Mouse (Mus musculus) neural tube, embryonic 15.5 days (tissue): Measurements from ENCODE around the gene Ebpl. TPM values are rescaled to one million over a fixed set of nuclear protein-coding genes. Genes with fewer than 3 reads are reported as not detected.
A peak's percentile ranks its signal among the peaks of the same experiment; 100 is the strongest.

Source experiments
- ATAC-seq: fragments of 200-750 bp; cut with Nextera tagmentation; 2 replicates; pipeline ENCODE4 v1.8.0; 2017; ENCODE audit warnings: mild to moderate bottlenecking, moderate TSS enrichment, moderate library complexity; ENCODE audit not compliant: low FRiP score
- H3K27ac ChIP-seq: fragments of 300-500 bp; sonication (generic); replicated peaks from 2 replicates; pipeline ENCODE4 v1.5.1; 2015; ENCODE audit warnings: mild to moderate bottlenecking, inconsistent platforms
- H3K27me3 ChIP-seq: fragments of 300-500 bp; sonication (generic); replicated peaks from 2 replicates; pipeline ENCODE4 v1.6.1; 2015; ENCODE audit warnings: inconsistent platforms
- H3K36me3 ChIP-seq: fragments of 300-500 bp; sonication (generic); 2 replicates; pipeline ENCODE4 v1.6.1; 2015; ENCODE audit warnings: inconsistent platforms
- H3K4me1 ChIP-seq: fragments of 300-500 bp; sonication (generic); 2 replicates; pipeline ENCODE4 v1.6.1; 2015; ENCODE audit warnings: inconsistent platforms
- H3K4me2 ChIP-seq: fragments of 300-500 bp; sonication (generic); 2 replicates; pipeline ENCODE4 v1.6.1; 2015; ENCODE audit warnings: inconsistent platforms, mild to moderate bottlenecking, moderate library complexity
- H3K4me3 ChIP-seq: fragments of 300-500 bp; sonication (generic); replicated peaks from 2 replicates; pipeline ENCODE4 v1.5.1; 2015; ENCODE audit warnings: mild to moderate bottlenecking, inconsistent platforms
- H3K9ac ChIP-seq: fragments of 300-500 bp; sonication (generic); replicated peaks from 2 replicates; pipeline ENCODE4 v1.6.1; 2015; ENCODE audit warnings: mild to moderate bottlenecking, inconsistent platforms
- H3K9me3 ChIP-seq: fragments of 300-500 bp; sonication (generic); replicated peaks from 2 replicates; pipeline ENCODE4 v1.6.1; 2016; ENCODE audit warnings: inconsistent platforms
- WGBS: fragments of 180-500 bp; shearing (Covaris S2); methylation state at CpG from one replicate; pipeline ENCODE4 v1.1.7; 2015; ENCODE audit warnings: mixed read lengths; 5-methylcytosine and 5-hydroxymethylcytosine counted together
- polyA plus RNA-seq: library from polyadenylated mRNA; unstranded; fragments of >200 nt; fragmentation: Nextera tagmentation; extraction: Ambion mirVana; gene quantifications from 2 replicates; pipeline ENCODE4 v1.2.1, GENCODE M21; 2015

Ebpl gene
- polyA plus RNA-seq = 12.0 and 12.8 TPM in 2 replicates

DNA sequence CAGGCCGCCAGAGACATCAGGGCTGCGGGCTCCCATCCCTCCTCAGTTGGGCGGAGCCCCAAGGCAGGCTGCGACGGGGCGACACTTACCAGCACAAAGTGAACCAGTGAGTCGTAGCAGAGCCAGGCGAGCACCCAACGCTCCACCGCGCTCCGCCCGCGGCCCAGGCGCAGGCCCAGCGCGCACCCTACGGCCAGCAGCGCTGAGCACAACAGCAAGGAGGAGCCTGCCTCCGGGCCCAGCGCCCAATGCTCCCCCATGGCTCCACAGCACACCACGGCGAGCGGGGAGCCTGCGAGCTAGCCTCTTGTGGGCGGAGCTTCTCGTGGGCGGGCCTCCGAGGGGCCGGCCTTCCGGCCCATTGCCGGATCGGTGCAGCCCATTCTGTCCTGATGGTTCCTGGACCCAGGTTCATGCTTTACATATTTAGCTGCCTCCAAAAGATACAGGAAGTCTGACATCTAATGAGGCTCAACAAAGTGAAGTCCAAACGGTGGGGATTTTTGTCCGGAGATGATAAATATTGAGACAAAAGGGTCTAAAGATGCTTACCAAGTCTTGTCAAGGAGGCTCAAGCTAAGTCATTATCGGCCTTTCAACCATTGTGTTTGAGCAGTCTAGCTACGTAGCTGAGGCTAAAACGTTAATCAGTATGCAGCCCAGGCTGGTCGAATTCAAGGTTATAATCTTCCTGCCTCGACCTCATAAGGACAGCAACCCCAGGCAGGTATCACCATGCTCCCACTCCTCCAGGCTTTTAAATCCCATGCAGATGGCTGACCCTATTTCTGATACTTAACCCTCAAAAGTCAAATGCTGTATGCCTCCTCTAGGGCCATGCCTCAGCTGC, at the start of gene Ebpl:
Gene Ebpl, minus strand, starts transcription at position 309 of the 850 bp plus-strand sequence.
- Histone ChIP-seq H3K4me2 (peak within 1 kb of the TSS; percentile 69), H3K9me3 (no peaks in the 10 kb centered on the region), H3K27ac (peak within 1 kb of the TSS; percentile 85), H3K4me3 (peak within 1 kb of the TSS; percentile 76), H3K9ac (peak within 1 kb of the TSS; percentile 65), H3K27me3 (no peaks in the 10 kb centered on the region), H3K4me1 (peaks cover 10% of the 10 kb centered on the region), H3K36me3 (peaks cover 2% of the 10 kb centered on the region; the same call in 1 of the 2 replicates)
- 1% methylated on average over 40 of the region's 40 CpGs for WGBS
- ATAC-seq = peak; percentile 95

DNA sequence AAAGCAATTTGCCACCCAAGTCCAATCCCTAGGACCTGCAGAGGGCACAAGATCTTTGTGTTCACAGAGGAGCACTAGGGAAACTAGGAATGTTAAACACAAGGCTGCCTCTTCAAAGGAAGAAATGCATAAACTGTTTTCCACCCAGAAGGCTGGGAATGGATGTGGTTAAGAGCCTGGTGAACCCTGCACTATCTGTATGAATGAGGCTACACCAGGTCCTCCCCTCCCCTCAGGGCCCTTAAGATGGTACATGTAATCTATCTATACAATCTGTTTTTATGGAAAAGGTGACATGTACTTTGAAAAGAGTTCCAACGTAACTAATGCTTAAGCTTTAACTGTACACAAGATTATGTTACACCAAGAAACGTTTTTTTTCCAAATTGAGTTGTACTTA, 49.8 kb upstream of the Ebpl start:
- no peaks in the 10 kb centered on the region for H3K36me3 ChIP-seq
- H3K9me3 ChIP-seq = no peaks in the 10 kb centered on the region
- 80% methylated on average over 2 of the region's 2 CpGs for WGBS
- H3K4me3 ChIP-seq = no peak overlapping the region
- peaks cover 8% of the 10 kb centered on the region for H3K4me1 ChIP-seq
- no peak overlapping the region for H3K4me2 ChIP-seq
- no peak overlapping the region for H3K9ac ChIP-seq
- no peaks in the 10 kb centered on the region for H3K27me3 ChIP-seq
- H3K27ac ChIP-seq = no peak overlapping the region
- ATAC-seq = no peak

DNA sequence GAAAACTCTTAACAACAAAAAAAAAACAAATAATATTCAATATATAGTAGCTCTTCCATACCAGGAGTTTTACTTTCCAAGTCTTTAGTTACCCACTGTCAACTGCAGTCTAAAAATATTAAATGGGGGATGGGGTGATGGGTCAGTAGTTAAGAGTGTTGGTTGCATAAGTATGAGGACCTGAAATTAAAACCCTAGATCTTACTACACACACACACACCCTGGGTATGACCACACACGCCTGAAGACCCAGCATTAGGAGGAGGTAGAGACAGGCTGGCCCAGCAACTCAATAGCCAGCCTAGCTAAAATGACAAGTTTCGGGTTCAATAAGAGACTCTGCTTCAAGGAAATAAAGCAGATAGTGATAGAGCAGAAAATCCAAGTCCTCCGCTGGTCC, 46.8 kb upstream of the Ebpl start:
- WGBS = 94% methylated on average over 3 of the region's 3 CpGs

DNA sequence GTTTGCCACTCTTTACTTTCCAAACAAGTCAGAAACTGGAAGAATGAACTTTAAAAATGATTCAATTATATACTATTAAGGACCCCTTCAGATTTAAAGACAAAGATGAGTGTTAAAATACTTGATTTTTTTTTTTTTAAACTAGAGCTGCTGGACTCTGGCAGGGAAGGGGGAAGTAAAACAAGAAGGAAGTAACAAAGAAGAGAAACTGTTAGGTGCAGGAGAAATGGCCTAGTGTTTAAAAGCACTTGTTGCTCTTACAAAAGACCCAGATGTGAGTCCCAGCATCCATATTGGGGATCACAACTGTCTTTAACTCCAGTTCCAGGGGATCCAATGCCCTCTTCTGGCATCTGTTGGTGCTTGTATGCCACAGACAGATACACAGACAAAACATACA, 45.5 kb upstream of the Ebpl start:
- Histone ChIP-seq H3K4me3 (no peak overlapping the region), H3K9me3 (no peaks in the 10 kb centered on the region), H3K36me3 (peaks cover 7% of the 10 kb centered on the region), H3K9ac (no peak overlapping the region), H3K4me2 (no peak overlapping the region), H3K27me3 (no peaks in the 10 kb centered on the region), H3K27ac (no peak overlapping the region), H3K4me1 (no peaks in the 10 kb centered on the region)
- no peak for ATAC-seq

More for the DNA sequence above, 46.8 kb upstream of the Ebpl start:
- Histone ChIP-seq H3K9ac (no peak overlapping the region), H3K4me2 (no peak overlapping the region), H3K27ac (no peak overlapping the region), H3K9me3 (no peaks in the 10 kb centered on the region), H3K4me3 (no peak overlapping the region), H3K4me1 (no peaks in the 10 kb centered on the region), H3K36me3 (peaks cover 3% of the 10 kb centered on the region), H3K27me3 (no peaks in the 10 kb centered on the region)
- no peak for ATAC-seq

DNA sequence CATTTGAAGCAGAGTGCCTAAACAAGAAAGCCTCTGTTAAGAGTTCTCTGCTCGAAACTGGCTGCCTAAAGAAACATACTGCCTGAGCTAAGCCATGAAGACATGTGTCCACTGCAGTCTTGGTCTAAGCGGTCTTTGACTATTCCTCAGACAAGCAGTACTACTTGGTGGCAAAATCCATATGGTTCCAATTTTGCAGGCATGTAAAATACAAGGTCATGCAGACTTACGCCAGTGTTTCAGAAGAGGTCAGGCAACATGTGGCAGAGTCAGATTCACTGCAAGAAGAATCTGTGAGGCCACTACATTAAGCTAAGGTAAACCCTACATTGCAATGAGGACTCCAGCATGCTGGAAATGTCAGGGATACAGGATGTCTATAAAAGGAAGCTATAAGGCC, 44.7 kb upstream of the Ebpl start:
- peaks cover 11% of the 10 kb centered on the region for H3K36me3 ChIP-seq
- H3K9me3 ChIP-seq = no peaks in the 10 kb centered on the region
- no peaks in the 10 kb centered on the region for H3K27me3 ChIP-seq
- H3K9ac ChIP-seq = no peak overlapping the region
- 94% methylated on average over 3 of the region's 3 CpGs for WGBS
- no peaks in the 10 kb centered on the region for H3K4me1 ChIP-seq
- ATAC-seq = no peak
- H3K27ac ChIP-seq = no peak overlapping the region
- H3K4me3 ChIP-seq = no peak overlapping the region
- H3K4me2 ChIP-seq = no peak overlapping the region

DNA sequence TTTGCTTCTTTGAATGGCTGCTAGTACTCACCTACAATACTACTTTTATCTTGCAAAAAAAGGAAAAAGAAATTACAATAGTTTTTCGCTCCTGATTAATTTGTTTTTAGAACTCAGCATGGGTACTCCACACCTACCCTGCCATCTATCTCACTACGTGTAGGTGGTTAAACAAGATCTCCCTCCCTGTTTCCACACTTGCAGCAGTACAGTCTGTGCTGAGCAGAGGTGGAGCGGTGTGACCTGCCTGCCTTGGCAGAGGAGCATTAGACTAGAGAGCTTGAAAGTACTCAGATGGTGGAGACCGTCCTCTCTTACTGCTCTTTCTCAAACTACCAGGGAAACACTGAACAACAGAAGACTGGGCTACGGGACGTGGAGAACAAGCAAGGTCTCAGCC, 34.5 kb upstream of the Ebpl start:
- Histone ChIP-seq H3K36me3 (peaks cover 28% of the 10 kb centered on the region), H3K27me3 (no peaks in the 10 kb centered on the region), H3K9me3 (no peaks in the 10 kb centered on the region), H3K27ac (no peak overlapping the region), H3K4me2 (no peak overlapping the region), H3K9ac (no peak overlapping the region), H3K4me1 (no peaks in the 10 kb centered on the region), H3K4me3 (no peak overlapping the region)
- 90% methylated on average over 6 of the region's 6 CpGs for WGBS
- no peak for ATAC-seq

DNA sequence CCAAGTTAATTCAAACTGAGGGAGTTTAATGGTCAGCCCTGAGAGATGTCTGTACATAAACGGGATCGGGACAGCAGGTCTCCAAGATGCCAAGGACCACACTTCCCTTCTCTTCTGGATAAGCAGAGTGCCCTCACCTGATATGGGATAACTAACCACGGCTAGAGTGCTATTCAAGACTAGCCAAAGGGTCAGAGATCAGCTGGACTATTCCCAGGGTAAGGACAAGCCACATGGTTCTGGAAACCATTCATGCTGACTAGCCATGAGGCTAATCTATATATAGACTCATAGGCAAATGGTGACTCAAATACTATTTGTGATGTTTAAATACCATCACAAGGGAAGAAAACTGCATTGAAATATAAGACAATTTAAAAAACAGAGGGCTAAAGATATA, 30.3 kb upstream of the Ebpl start:
- no peaks in the 10 kb centered on the region for H3K27me3 ChIP-seq
- H3K27ac ChIP-seq = no peak overlapping the region
- no peak for ATAC-seq
- no peak overlapping the region for H3K9ac ChIP-seq
- H3K4me3 ChIP-seq = no peak overlapping the region
- peaks cover 17% of the 10 kb centered on the region for H3K36me3 ChIP-seq
- H3K9me3 ChIP-seq = no peaks in the 10 kb centered on the region
- H3K4me1 ChIP-seq = no peaks in the 10 kb centered on the region
- 94% methylated on average over 3 of the region's 3 CpGs for WGBS
- H3K4me2 ChIP-seq = no peak overlapping the region

DNA sequence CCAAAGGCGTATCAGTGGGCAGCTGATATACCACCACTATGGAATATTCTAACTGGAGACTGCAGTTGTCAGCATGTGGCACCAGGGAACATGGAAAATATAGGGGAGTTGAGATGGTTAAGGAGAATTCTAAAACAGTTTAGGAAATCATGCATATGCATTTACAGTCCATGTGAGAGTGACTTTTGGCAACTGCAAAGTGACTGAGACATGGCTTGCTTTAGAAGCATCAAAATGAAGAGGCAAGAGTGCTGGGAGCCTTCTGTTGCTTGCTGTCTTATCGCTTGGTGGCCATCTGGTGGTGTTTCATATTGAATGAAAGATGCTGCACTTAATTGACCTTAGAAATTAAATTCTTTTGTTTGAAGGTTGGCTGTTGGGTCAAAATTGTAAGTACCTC, 7.1 kb upstream of the Ebpl start:
- H3K4me2 ChIP-seq = no peak overlapping the region
- 77% methylated on average over 2 of the region's 2 CpGs for WGBS
- H3K9ac ChIP-seq = no peak overlapping the region
- no peak for ATAC-seq
- H3K4me1 ChIP-seq = no peaks in the 10 kb centered on the region
- H3K9me3 ChIP-seq = no peaks in the 10 kb centered on the region
- no peak overlapping the region for H3K4me3 ChIP-seq
- H3K27ac ChIP-seq = no peak overlapping the region
- H3K27me3 ChIP-seq = no peaks in the 10 kb centered on the region
- peaks cover 36% of the 10 kb centered on the region for H3K36me3 ChIP-seq

DNA sequence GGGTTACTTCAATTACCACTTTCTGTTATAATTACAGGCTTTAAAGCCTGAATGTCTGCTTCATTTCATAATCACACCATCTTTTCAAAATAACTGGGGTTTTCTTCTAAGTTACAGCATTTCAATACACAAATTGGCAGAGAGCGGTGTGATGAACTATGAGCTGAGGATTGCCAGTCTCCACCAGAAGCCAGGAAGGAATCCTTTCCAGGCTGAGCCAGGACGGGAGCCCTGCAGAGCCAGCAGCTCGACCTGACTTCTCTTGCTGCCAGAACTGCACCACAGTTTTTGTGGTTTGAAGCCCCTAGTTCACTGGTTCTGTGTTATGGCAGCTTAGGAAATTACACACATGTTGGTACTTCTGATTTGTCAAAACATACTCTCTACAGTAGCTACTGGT, 4.4 kb upstream of the Ebpl start:
- Histone ChIP-seq H3K27me3 (no peaks in the 10 kb centered on the region), H3K4me2 (no peak overlapping the region), H3K36me3 (peaks cover 15% of the 10 kb centered on the region), H3K4me1 (peaks cover 8% of the 10 kb centered on the region), H3K9me3 (no peaks in the 10 kb centered on the region), H3K27ac (no peak overlapping the region), H3K9ac (no peak overlapping the region), H3K4me3 (no peak overlapping the region)
- ATAC-seq = no peak
- 87% methylated on average over 3 of the region's 3 CpGs for WGBS

DNA sequence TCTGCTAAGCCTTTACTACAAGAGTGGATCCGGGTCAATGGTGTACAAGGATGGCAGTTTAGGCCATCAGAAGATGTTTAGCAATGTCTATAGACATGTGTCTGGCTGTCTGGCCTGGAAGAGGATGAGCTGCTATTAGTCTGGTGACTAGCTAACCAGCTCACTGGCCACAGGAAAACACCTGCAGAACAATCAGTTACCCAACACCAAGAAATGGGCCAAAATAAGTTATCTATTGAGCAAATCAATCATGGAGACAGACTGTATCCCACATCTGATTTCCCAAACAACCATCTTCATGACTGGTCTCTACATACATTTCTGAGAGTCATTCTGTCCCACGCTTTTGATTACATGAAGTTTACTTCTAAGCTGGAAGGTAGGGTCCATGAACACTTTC, 3.5 kb upstream of the Ebpl start:
- 100% methylated on average over 2 of the region's 2 CpGs for WGBS
- Histone ChIP-seq H3K27me3 (no peaks in the 10 kb centered on the region), H3K36me3 (peaks cover 12% of the 10 kb centered on the region), H3K9me3 (no peaks in the 10 kb centered on the region), H3K4me3 (no peak overlapping the region), H3K27ac (no peak overlapping the region), H3K9ac (no peak overlapping the region), H3K4me2 (no peak overlapping the region), H3K4me1 (peaks cover 10% of the 10 kb centered on the region)
- ATAC-seq = no peak

DNA sequence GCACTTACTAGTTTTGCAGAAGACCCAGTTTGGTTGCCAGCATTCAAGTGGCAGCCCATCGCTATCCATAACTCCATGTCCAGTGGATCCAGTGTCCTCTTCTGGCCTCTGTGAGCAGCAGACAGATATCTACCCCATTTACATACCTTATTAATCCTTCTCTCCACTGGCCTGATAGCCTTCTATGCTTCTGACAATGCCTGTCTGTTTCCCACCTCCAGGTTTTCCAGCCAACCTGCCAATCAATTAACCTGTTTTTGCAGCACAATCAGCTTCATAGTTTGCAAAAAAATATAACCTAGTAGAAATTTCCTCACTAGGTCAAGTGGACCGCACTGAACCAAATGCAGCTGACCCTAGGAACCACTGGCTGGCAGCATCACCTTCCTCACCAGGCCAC, 2.0 kb upstream of the Ebpl start:
- H3K36me3 ChIP-seq = peaks cover 9% of the 10 kb centered on the region
- WGBS = 97% methylated on average over 2 of the region's 2 CpGs
- ATAC-seq = no peak
- H3K4me2 ChIP-seq = no peak overlapping the region
- peaks cover 10% of the 10 kb centered on the region for H3K4me1 ChIP-seq
- H3K27me3 ChIP-seq = no peaks in the 10 kb centered on the region
- H3K4me3 ChIP-seq = no peak overlapping the region
- H3K27ac ChIP-seq = no peak overlapping the region
- no peaks in the 10 kb centered on the region for H3K9me3 ChIP-seq
- H3K9ac ChIP-seq = no peak overlapping the region

DNA sequence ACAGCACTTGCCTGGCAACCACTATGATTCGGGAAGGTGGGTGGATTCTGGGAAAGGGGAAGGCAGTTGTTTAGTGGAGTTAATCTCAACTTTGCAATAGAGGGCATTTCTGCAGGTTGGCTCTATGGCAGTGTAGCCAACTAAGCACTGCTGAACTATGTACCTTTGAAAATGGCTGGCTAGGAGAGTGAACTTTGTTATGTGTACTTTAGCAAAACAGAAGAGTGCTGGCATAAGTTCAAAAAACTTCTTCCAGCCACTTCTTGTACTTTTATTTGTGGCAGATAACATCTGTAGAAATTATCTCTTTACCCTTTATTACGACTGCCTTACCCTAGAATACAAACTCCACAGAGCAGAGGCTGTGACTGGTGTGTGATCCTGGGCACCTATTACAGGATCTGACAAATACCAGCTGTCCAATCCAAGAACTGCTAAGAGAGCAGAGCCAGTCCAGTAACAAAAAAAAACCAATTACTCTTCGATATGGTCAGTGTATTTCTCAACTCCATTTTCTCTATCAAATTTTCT, 807 bp upstream of the Ebpl start:
- H3K36me3 ChIP-seq = peaks cover 3% of the 10 kb centered on the region; the same call in 1 of the 2 replicates
- no peaks in the 10 kb centered on the region for H3K9me3 ChIP-seq
- H3K9ac ChIP-seq = 0 out of 2 replicates have a peak overlapping the region, but pooled peaks have one; percentile 65
- peak overlapping the region; percentile 85 for H3K27ac ChIP-seq
- ATAC-seq = no peak
- H3K4me2 ChIP-seq = peak overlapping the region; percentile 69
- peaks cover 10% of the 10 kb centered on the region for H3K4me1 ChIP-seq
- WGBS = 65% methylated on average over 3 of the region's 3 CpGs
- H3K27me3 ChIP-seq = no peaks in the 10 kb centered on the region
- peak overlapping the region; percentile 76 for H3K4me3 ChIP-seq
